Mouse (Mus musculus): ENCODE data around the gene Fars2.

GRCm38 (mm10) chr13:36386074-36386473 lies 268.9 kb downstream of the Fars2 start:
- no peak for TF ChIP-seq POLR2A (IDR thresholded peaks at IDR 0.05; ENCODE audit: low read depth, low read length)
- no peak for TF ChIP-seq CTCF (IDR thresholded peaks at IDR 0.05; ENCODE audit: extremely low read depth, insufficient read length, insufficient replicate concordance, low read depth, low read length)

All from small intestine, adult 2 months (tissue).